Mouse (Mus musculus) stomach, embryonic 16.5 days (tissue): ENCODE data around the gene Cyp4a31. TPM values are rescaled to one million over a fixed set of nuclear protein-coding genes. Genes with fewer than 3 reads are reported as not detected.
"Not testable (repeated sequence)": the region's sequence is repeated elsewhere in the genome, so short reads cannot be mapped to it uniquely, and the experiment has no call there.

Experiments
- ATAC-seq: fragments of 200-750 bp; cut with Nextera tagmentation; 2 replicates; pipeline ENCODE4 v1.8.0; 2017; ENCODE audit warnings: moderate number of reproducible peaks, moderate TSS enrichment; ENCODE audit not compliant: insufficient read depth, low FRiP score
- H3K27ac ChIP-seq: fragments of 300-500 bp; sonication (generic); 2 replicates; pipeline ENCODE4 v1.5.1; 2014; ENCODE audit warnings: low read length
- H3K27me3 ChIP-seq: fragments of 300-500 bp; sonication (generic); 2 replicates; pipeline ENCODE4 v1.6.1; 2014; ENCODE audit warnings: low read length, control low read depth, mixed read lengths; ENCODE audit not compliant: control insufficient read depth, insufficient read depth
- H3K36me3 ChIP-seq: fragments of 300-500 bp; sonication (generic); 2 replicates; pipeline ENCODE4 v1.6.1; 2014; ENCODE audit warnings: low read length; ENCODE audit not compliant: control insufficient read depth, insufficient read depth
- H3K4me1 ChIP-seq: fragments of 300-500 bp; sonication (generic); 2 replicates; pipeline ENCODE4 v1.6.1; 2014; ENCODE audit warnings: low read length, control low read depth, mixed read lengths; ENCODE audit not compliant: control insufficient read depth, insufficient read depth
- H3K4me2 ChIP-seq: fragments of 300-500 bp; sonication (generic); 2 replicates; pipeline ENCODE4 v1.6.1; 2014; ENCODE audit warnings: low read depth, low read length, mixed read lengths
- H3K4me3 ChIP-seq: fragments of 300-500 bp; sonication (generic); replicated peaks from 2 replicates; pipeline ENCODE4 v1.5.1; 2014; ENCODE audit warnings: mild to moderate bottlenecking, low read length
- H3K9ac ChIP-seq: fragments of 300-500 bp; sonication (generic); 2 replicates; pipeline ENCODE4 v1.6.1; 2014; ENCODE audit warnings: low read length
- H3K9me3 ChIP-seq: fragments of 300-500 bp; sonication (generic); replicated peaks from 2 replicates; pipeline ENCODE4 v1.6.1; 2016; ENCODE audit warnings: low read length, control low read depth; ENCODE audit not compliant: control insufficient read depth
- WGBS: fragments of 180-500 bp; shearing (Covaris S2); extraction: QIAGEN DNeasy Blood & Tissue Kit; methylation state at CpG from one replicate; pipeline ENCODE4 v1.1.7; 2014; 5-methylcytosine and 5-hydroxymethylcytosine counted together
- polyA plus RNA-seq: library from polyadenylated mRNA; unstranded; fragments of >200 nt; fragmentation: Nextera tagmentation; extraction: Ambion mirVana; gene quantifications from 2 replicates; pipeline ENCODE4 v1.2.1, GENCODE M21; 2015

Cyp4a31 gene
- polyA plus RNA-seq, 1 experiment from 2014 or later: not detected

DNA sequence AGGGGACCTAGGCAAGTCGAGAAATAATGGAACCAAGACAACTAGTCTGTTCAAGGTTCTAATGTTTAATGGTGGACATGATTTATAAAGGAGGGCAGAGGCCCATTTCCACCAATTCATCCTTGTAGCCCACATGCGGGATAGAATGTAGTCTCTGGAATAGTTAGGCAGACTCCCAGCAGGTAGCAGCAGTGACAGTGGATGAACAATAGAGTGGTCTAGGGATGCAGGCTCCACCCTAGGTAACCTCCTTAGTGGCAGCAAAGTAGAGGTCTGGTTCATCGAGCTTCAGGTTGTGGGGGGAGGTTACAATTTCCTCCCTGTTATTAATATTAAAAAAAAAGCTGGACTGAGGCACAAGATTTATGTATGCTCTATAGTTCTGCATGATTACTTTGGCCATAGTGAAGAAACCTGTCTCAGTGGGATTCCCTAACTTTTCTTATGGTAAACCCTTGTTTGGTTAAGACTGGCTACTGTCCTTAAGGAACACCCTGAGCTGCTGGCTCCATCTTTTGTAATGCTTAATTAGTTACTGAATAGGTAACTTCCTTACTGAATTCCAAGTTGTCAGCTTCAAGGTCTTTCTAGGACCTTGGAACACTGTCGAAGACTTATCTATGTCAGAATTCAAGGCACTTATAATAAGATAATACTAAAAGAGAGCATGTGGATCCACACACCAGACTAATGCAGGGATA is 5.4 kb upstream of the Cyp4a31 start:
- Histone ChIP-seq H3K27ac (no peak overlapping the region), H3K4me2 (no peak overlapping the region), H3K27me3 (no peaks in the 10 kb centered on the region), H3K4me1 (no peaks in the 10 kb centered on the region), H3K9ac (no peak overlapping the region), H3K4me3 (no peak overlapping the region), H3K36me3 (no peaks in the 10 kb centered on the region), H3K9me3 (no peaks in the 10 kb centered on the region)
- 66% methylated on average over 4 of the region's 4 CpGs for WGBS
- no peak for ATAC-seq

- H3K9ac ChIP-seq, H3K27me3 ChIP-seq, H3K4me2 ChIP-seq, H3K27ac ChIP-seq, H3K9me3 ChIP-seq, H3K4me3 ChIP-seq, H3K36me3 ChIP-seq, ATAC-seq, H3K4me1 ChIP-seq: not testable (repeated sequence)
- WGBS: 65% methylated on average over 5 of the region's 5 CpGs
These were observed 2.2 kb upstream of the Cyp4a31 start for GRCm38 (mm10) chr4:115561236-115561635.

- H3K27me3 ChIP-seq, H3K4me1 ChIP-seq, H3K36me3 ChIP-seq, H3K9me3 ChIP-seq, H3K9ac ChIP-seq, ATAC-seq, H3K4me2 ChIP-seq, H3K27ac ChIP-seq, H3K4me3 ChIP-seq: not testable (repeated sequence)
- WGBS: 63% methylated on average over 6 of the region's 6 CpGs
These were observed 1.2 kb downstream of the Cyp4a31 start for GRCm38 (mm10) chr4:115564469-115565225.

GRCm38 (mm10) chr4:115575255-115575654 is 11.8 kb downstream of the Cyp4a31 start:
- WGBS: 77% methylated on average over 3 of the region's 3 CpGs
- Histone ChIP-seq H3K4me3 (no peak overlapping the region), H3K4me1 (no peaks in the 10 kb centered on the region), H3K27me3 (no peaks in the 10 kb centered on the region), H3K27ac (no peak overlapping the region), H3K36me3 (no peaks in the 10 kb centered on the region), H3K9me3 (no peaks in the 10 kb centered on the region), H3K4me2 (no peak overlapping the region), H3K9ac (no peak overlapping the region)
- ATAC-seq: no peak

DNA sequence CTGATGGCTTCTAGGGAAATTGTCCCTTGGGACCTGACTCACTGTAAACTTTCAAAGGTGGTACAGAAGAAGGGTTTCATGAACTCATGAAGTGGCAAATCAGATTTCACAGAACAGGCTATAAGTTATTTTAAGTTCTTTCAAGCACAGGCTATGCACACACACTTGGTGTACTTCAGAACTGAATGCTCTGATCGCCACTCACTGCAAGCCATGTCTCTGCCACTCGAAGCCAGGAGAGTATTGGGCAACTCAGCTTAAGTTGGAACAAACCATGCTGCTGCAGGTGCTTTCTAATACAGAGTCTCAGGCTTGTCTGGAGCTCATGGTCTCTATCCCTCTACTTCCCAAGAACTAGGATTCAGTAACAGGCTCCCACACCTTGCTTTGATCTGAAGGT is 12.3 kb downstream of the Cyp4a31 start:
- Histone ChIP-seq H3K36me3 (no peaks in the 10 kb centered on the region), H3K9me3 (no peaks in the 10 kb centered on the region), H3K4me1 (no peaks in the 10 kb centered on the region), H3K4me2 (no peak overlapping the region), H3K9ac (no peak overlapping the region), H3K27ac (no peak overlapping the region), H3K27me3 (no peaks in the 10 kb centered on the region), H3K4me3 (no peak overlapping the region)
- no peak for ATAC-seq
- WGBS: 85% methylated on average over 2 of the region's 2 CpGs

DNA sequence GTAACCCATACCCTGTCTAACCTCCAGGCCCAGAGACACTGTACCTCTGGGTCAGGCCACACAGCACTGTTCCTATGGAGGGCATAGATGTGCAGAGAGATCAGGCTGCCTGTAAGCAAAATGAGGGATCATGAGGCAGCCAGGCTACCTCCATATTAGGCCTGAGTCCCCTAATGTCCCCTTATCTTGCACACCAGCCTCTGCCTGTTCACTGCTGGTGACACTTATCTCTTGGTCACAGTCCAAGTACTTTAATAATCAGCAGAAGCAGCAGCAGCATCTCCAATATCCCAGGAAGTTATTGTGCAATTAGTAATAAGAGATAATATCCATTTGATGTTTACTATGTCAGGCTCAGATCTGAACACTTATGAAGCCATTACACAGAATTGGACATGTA is 19.6 kb downstream of the Cyp4a31 start:
- Histone ChIP-seq H3K27me3 (no peaks in the 10 kb centered on the region), H3K36me3 (no peaks in the 10 kb centered on the region), H3K9ac (no peak overlapping the region), H3K4me1 (no peaks in the 10 kb centered on the region), H3K9me3 (no peaks in the 10 kb centered on the region), H3K27ac (no peak overlapping the region), H3K4me2 (no peak overlapping the region), H3K4me3 (no peak overlapping the region)
- no peak for ATAC-seq

GRCm38 (mm10) chr4:115596357-115596756 is 32.9 kb downstream of the Cyp4a31 start:
- H3K4me2 ChIP-seq: no peak overlapping the region
- no peak overlapping the region for H3K27ac ChIP-seq
- H3K4me3 ChIP-seq: no peak overlapping the region
- no peaks in the 10 kb centered on the region for H3K27me3 ChIP-seq
- no peak overlapping the region for H3K9ac ChIP-seq
- no peaks in the 10 kb centered on the region for H3K9me3 ChIP-seq
- no peaks in the 10 kb centered on the region for H3K36me3 ChIP-seq
- no peaks in the 10 kb centered on the region for H3K4me1 ChIP-seq
- WGBS: 88% methylated on average over 1 of the region's 1 CpGs
- no peak for ATAC-seq

GRCm38 (mm10) chr4:115596824-115597336 is 33.4 kb downstream of the Cyp4a31 start:
- H3K9me3 ChIP-seq: no peaks in the 10 kb centered on the region
- no peak overlapping the region for H3K4me3 ChIP-seq
- no peaks in the 10 kb centered on the region for H3K27me3 ChIP-seq
- 54% methylated on average over 2 of the region's 2 CpGs for WGBS
- H3K9ac ChIP-seq: no peak overlapping the region
- ATAC-seq: no peak; the same call in 1 of the 2 replicates
- H3K27ac ChIP-seq: no peak overlapping the region
- H3K4me1 ChIP-seq: no peaks in the 10 kb centered on the region
- no peaks in the 10 kb centered on the region for H3K36me3 ChIP-seq
- no peak overlapping the region for H3K4me2 ChIP-seq

GRCm38 (mm10) chr4:115600611-115601010 is 37.2 kb downstream of the Cyp4a31 start, which contains the start of gene Cyp4a32:
Gene Cyp4a32 (plus strand): TSS chr4:115600969.
- not testable (repeated sequence) for ATAC-seq, H3K9me3 ChIP-seq, H3K4me3 ChIP-seq, H3K4me1 ChIP-seq, H3K36me3 ChIP-seq, H3K4me2 ChIP-seq, H3K27ac ChIP-seq, H3K9ac ChIP-seq, H3K27me3 ChIP-seq
- WGBS: 79% methylated on average over 8 of the region's 8 CpGs
